Mouse (Mus musculus): ENCODE data around the gene Rara. TPM values are rescaled to one million over a fixed set of nuclear protein-coding genes. Genes with fewer than 3 reads are reported as not detected.

Rara gene
- polyA plus RNA-seq, 3 experiments from 2014 or later, result 7.4 to 8.1 (median 7.6) TPM

GRCm38 (mm10) chr11:98938701-98939083 is 11.1 kb downstream of the Rara start:
- no peak for ATAC-seq

DNA sequence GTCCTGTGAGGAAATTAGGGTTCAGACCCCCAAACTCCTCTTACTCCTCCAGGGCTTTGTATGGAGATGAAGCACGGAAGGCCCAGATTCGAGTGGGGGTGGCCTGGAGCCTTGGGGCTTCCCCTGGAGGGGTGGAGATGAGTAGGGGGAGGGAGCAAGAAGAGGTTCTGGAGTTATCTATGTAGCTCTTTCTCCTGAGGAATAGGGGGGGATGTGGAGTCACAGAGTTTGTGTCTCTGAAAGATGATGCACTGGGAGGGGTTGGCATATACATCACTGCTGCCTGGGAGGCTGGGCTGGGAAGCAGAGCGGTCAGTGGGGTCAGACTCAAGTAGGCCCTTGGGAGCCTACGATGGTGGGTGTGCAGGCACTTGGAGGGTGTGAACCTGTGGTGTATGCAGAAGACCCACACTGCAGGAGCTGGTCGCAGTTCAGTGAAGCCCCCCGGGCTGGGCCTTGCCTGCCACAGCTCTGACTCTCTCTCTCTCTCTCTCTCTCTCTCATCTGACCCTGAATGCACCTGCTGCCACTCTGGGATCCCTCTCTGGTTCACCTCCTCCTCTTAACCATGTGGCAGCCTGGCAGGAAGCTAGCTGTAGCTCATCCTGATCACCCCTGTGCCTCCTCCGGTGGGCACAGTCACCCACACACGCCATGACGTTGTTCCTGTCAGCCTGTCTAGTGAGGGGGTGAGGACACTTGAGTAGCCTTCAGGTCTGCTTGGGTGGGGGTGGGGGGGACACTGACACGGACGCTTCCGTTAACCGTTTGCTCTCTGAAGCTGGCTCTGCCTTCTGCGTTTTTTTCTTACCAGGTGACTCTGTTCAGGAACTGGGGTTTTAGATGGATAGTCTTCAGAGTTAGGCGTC is 11.7 kb downstream of the Rara start:
- ATAC-seq, result peak; percentile 10

DNA sequence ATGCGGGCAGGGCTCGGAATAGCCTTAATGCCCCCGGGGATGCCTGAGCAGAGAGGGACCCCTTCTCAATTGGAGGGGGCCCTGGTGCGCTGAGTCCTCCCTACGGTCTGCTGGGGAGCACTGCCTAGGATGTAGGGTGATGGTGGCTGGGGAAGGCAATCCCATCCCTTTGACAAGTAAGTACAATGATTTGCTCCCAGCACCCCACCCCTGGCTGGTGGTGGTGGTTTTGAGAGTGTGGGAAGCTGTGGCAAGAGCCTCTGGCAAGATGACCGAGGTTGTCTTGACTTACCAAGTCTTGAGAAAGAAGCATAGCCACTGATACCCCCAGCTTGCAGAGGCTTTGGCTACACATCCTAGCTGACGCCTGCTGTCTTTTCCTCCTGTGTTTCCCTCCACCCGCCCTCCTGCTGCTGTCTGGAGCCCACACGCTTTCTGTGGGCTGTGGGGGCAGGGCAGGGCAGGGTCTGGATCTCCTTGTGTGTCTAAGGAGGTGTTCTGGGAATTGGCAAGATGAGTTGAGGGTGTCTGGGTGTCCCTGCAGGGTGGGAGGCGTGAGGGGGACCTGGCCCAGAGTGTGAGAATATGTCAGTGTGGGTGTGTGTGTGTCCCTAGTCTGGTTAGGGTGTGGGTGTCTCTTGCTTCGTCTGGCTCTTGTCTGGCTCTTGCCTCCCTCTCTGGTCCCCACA is 12.5 kb downstream of the Rara start:
- ATAC-seq, result no peak

- ATAC-seq, result no peak
Observed at GRCm38 (mm10) chr11:98940776-98941175, 13.2 kb downstream of the Rara start.

- ATAC-seq, result no peak
Observed at GRCm38 (mm10) chr11:98941341-98941825, 13.8 kb downstream of the Rara start.

DNA sequence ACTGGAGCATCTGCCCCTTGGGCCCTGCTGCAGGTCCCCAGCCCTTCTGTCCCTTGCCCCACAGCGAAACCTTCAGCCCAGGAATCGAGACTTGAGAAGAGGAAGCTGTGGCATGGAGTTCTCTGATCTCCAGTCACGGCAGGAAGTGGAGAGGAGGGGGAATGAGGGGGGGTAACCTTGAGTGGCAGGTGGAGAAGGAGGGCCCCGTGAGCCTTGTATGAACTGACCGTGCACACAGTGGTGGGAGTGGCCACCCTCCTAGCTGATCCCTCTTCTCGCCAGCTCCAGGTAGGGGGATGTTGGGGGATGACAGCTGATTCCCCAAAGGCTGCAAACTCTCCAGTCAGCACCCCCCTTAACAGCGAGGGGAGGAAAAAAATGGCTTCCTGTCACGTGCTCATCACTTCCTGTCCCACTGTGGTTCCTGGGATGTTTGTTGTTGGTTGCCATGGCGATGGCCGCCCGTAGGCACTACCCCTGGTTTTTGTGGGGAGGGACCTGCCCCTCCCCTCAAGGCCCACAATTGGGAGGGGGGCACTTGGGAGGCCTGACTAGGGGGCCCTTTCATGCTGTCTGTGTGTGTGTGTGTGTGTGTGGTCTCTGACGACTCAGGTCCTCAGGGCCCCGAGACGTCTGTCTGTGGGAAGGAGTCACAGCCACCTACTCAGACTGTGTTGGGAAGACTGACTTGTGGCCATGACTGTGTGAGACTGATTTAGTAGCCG is 14.4 kb downstream of the Rara start:
- ATAC-seq, result peak; percentile 49

DNA sequence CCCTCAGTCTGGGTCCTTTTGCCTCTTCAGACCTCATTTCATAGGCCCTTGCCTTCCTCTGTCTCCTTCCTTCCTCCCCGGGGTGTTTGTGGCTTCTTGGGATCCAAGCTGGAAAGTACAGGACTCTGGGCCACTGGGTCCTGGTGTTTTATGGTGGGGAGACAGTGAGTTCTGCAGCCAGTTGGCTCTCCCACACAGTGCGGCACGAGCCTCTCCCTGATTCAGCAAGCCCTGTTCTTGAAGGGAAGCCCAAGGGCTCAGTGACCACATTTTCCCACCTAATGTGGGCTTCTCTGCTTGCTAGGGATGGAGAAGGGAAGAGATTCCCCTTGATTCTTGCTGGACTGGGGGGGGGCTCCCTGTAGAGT is 14.9 kb downstream of the Rara start:
- ATAC-seq, result no peak

DNA sequence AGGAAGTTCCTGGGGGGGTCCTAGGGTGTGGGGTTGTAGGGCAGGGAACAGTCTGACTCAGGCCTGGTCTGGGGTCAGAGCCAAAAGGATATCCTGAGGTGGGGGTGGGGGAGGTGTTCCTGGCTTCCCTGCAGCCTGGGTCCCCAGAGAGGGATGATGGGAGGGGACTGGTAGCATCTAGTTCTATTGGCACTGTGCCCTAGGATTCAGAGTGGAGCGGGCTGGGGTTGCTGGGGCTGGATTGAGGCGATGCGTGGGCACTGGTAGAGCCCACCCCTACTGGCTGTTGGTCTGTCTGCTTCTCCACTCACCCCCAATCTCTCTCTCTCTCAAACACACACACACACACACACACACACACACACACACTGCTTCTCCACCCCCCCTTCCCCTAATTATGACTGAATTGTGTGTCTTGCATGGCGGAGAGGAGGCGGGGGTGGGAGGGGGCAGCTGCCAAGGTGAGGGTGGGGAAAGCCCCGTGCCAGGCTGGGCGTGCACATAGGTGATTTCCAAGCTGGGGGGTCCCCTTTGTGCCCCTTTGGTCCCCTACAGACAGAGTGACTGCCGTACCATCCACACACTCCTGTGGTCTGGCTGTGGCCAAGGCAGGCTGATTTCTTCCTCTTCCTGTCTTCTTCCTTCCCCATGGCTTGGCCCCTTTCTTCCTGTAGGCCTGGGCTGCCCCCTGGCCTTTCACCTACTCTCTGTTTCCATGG is 15.5 kb downstream of the Rara start:
- peak; percentile 11 for ATAC-seq

DNA sequence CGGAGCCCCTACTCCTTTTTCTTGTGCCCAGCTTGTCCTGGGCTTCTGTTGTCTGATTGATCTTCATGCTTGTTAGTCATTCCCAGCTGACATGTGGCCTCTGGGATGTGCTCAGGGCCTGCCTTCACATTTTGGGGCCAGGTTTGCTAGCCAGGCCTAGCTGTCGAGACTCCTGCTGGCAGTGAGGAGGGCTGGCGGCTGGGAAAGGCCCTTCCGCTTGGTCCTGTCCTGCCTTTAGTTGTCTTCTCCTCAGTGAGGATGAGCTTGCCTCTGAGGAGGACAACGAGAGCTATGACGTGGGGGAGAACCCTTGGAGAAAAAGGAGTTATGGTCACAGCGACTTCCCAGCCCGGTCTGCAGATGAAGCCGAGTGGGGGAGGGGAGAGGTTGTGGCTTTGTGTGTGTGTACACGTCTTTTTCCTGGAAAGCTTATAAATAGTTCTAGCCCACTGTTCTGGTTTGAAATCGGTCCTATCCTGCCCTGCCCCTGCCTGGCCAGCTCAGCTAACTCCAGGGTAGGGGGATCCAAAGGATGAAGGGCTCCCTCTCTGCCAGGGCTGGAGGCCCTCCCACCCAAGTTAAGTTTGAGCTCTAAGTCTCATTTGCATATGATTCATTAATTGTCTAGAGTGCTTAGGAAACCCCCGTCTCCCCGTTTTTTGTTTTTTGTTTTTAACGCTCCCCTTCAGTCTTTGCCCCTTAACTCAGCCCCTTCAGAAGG is 16.3 kb downstream of the Rara start:
- ATAC-seq, result peak; percentile 18

- peak; percentile 27 for ATAC-seq
Observed at GRCm38 (mm10) chr11:98944897-98945604, 17.4 kb downstream of the Rara start.

- ATAC-seq, result no peak
Observed at GRCm38 (mm10) chr11:98945605-98945977, 18.0 kb downstream of the Rara start.

- ATAC-seq, result no peak
Observed at GRCm38 (mm10) chr11:98947969-98948569, 20.5 kb downstream of the Rara start.

DNA sequence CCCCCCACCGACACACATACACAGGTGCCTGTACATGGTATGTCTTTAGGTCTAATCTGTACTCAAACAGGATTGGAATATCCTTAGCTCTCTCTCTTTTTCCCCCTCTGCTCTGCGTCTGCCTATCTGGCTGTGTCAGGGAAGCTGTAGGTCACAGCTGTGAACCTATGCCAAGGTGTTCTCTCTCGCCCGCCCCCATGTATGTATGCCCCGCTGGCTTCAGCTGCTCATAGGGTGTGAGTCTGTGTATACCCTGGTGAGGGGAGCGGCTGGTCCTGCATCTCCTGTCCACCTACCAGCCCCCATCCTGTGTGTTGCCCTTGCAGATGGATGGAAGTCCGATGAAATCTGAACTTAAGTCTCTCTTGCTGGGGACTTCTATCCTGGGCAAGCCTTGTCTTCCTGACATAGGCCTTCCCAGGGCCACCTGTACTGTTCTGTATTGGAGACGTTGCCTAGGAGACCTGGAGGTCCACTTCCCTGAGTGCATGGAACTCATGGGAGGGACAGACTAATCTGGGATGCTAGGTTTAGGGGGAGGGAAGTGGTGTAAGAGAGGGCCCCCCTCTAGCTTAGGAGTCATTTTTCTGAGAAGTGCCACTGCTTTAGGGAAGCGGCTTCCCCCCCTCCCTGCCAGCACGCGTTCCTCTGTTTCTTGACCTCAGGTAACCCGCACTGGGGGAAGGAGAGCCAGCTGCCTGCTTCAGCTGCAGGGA is 21.8 kb downstream of the Rara start:
- ATAC-seq, result no peak

DNA sequence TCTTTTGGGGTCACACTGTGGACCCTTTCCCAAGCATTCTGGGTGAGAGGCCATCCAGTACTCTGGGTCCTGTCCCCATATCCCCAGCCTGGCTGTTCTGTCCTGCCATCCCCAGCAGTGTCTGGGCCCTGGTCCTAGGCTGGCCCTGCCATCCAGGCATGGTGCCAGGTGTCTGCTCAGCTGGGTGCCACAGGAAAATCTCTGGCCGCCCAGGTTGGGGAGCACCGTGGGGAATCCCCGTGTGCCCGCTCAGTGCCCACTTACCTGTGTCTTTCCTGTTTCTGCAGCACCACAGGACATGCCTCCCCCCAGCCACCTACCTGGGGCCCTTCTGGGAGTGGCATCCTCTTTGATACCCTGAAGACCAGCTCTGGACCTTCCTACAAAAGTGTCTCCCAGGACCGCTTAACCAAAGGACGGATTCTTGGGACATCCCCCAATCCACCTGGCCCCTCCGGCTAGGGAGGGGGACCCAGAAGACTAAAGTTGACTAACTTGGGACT is 22.4 kb downstream of the Rara start:
- ATAC-seq, result no peak

DNA sequence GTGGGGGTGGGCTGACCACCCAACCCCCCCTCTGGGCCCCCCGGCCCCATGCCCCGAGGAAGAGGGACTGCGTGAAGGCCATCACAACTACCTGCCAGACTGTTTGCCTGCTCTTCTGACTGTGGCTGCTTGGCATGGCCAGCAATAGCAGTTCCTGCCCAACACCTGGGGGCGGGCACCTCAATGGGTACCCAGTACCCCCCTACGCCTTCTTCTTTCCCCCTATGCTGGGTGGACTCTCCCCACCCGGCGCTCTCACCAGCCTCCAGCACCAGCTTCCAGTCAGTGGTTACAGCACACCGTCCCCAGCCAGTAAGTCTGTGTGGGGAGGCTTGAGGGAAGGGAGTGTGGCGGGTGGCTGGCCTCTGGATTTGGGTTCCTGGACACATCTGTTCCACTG is 22.9 kb downstream of the Rara start:
- no peak for ATAC-seq

DNA sequence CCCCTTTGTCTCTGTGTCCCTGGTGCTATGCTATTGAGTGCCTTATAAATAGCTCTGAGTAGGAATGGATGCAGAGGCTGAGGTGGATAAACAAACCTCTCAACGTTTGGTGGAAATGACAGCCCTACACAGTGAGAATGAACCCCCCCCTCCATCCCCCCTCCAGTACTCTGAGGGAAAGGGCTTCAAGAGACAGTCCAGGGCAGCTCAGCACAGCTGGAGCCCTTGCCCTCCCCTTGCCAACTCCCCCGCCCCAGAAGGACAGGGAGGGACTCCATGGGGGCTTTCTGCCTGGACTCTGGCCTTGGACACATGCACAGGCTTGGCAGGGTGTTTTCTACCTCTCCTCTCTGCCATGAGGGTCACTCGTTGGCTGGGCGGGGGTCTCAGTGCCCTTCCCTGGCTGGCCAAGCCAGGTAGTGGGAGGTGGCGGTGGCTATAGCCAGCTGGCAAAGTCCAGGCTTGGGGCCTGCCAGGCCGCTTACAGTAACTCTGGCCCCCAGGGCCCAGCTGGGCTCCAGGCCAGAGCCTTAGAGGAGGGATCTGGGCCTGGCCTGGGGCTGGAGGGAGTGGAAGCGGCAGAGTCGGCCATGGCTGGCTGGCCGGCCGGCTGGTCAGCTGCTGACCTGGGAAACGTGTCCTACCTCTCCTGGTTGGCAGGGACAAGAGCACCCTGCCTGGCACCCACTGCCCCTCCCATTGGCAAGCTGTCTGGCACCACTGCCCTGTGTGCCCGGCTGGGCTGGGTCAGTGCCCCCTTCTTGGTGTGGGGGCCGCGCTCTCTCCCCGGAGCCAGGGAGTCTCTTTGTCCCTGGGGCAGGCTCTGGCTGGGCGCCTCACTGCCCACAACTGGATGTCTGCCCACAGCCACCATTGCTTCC is 23.6 kb downstream of the Rara start:
- ATAC-seq, result no peak

- no peak for ATAC-seq
Observed at GRCm38 (mm10) chr11:98952111-98952510, 24.5 kb downstream of the Rara start.

DNA sequence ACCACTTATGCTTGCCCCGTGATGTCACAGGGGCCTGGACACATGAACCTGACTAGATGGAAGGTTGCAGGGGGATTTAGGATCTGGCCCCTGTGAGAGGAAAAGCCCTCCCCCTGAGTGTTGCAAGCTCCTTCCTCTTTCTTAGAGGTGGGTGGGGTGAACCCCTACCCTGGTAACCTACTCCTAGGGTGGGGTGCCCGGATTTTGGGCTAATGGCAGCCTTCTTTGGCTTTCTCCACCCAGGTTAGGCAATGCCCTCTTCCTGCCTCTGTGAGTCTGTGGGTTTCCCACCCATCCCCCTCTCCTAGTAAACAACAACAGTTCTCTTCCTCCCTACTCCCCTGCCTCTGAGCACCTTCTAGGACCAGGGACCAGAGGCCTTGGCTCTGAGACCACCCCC is 25.1 kb downstream of the Rara start:
- ATAC-seq, result peak; percentile 25

- no peak for ATAC-seq
Observed at GRCm38 (mm10) chr11:98953361-98953760, 25.7 kb downstream of the Rara start.

Data from inflammation-experienced regulatory T-cells, adult 6 months (primary cell).